In the genomic region with DNA sequence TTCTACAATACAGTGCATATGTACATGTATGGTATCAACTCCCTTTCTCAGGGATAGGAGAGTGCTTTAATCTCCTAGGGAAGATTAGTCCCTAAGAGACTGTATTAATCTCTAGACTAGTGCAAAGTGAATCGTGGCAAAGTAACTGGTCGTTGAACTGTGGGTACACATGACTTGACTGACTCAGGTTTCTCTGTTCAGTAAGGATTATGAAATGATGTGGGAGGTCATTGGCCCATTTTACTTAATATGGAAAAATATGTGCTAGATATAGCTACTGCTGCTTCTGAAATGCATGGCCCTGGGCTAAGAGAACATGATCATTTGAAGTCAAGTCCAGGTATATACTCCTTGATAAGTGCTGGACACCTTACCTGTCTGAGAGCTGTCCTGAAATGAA, we compare ENCODE assay signal across 27 mouse cellular contexts. TPM values are rescaled to one million over a fixed set of nuclear protein-coding genes. Genes with fewer than 3 reads are reported as not detected.
"Had no signal": no experiment of that assay in that cellular context is flagged by ENCODE, and none has a peak within 500 bp of the region (broad histone marks: within the 10 kb centered on the region; RNA-seq: fewer than 3 reads in every experiment).

No protein-coding gene starts in this region.

- H3K27me3 ChIP-seq: heart, embryonic 12.5 days; hindbrain, embryonic 13.5 days; hindbrain, embryonic 15.5 days; kidney, embryonic 15.5 days; limb, embryonic 13.5 days; limb, embryonic 15.5 days; liver, embryonic 13.5 days; liver, embryonic 15.5 days had no signal

- H3K36me3 ChIP-seq: liver, embryonic 15.5 days had no signal

- H3K4me2 ChIP-seq: heart, embryonic 12.5 days; hindbrain, embryonic 13.5 days; hindbrain, embryonic 15.5 days; kidney, embryonic 15.5 days; limb, embryonic 13.5 days; limb, embryonic 15.5 days; liver, embryonic 13.5 days; liver, embryonic 15.5 days had no signal

- H3K4me3 ChIP-seq: heart, embryonic 10.5 days; heart, embryonic 12.5 days; hindbrain, embryonic 13.5 days; hindbrain, embryonic 15.5 days; kidney, embryonic 15.5 days; limb, embryonic 13.5 days; limb, embryonic 15.5 days; liver, embryonic 13.5 days; liver, embryonic 15.5 days had no signal

- H3K9me3 ChIP-seq: heart, embryonic 10.5 days; heart, embryonic 12.5 days; hindbrain, embryonic 13.5 days; hindbrain, embryonic 15.5 days; kidney, embryonic 15.5 days; limb, embryonic 13.5 days; limb, embryonic 15.5 days; liver, embryonic 13.5 days; liver, embryonic 15.5 days had no signal

- ATAC-seq: hindbrain, postnatal 0 days had no signal

- H3K27ac ChIP-seq: heart, embryonic 10.5 days; hindbrain, embryonic 13.5 days; hindbrain, embryonic 15.5 days; hindbrain, postnatal 0 days; kidney, embryonic 15.5 days; kidney, postnatal 0 days; limb, embryonic 13.5 days; limb, embryonic 15.5 days; liver, embryonic 13.5 days; liver, embryonic 15.5 days had no signal

- DNase-seq: gastrocnemius, postnatal 14 days; gastrocnemius, postnatal 36 days; heart, adult 18-20 months; heart, postnatal 14 days; heart, postnatal 36 days; kidney, adult 11 months; kidney, adult 2 months; kidney, adult 9 months; kidney, postnatal 14 days; kidney, postnatal 36 days; layer of hippocampus, adult 9-11 months; layer of hippocampus, postnatal 36 days; left cerebral cortex, postnatal 4 days; liver, embryonic 13.5 days; lung, adult 18-20 months had no signal

- H3K9ac ChIP-seq: heart, embryonic 12.5 days; hindbrain, embryonic 13.5 days; hindbrain, embryonic 15.5 days; kidney, embryonic 15.5 days; limb, embryonic 13.5 days; limb, embryonic 15.5 days; liver, embryonic 13.5 days; liver, embryonic 15.5 days had no signal

- H3K4me1 ChIP-seq: hindbrain, embryonic 13.5 days; limb, embryonic 15.5 days had no signal

RNA-seq across cellular contexts. Expression of gene Gm12216, which starts 24.2 kb away (rescaled TPM):
- total RNA-seq: hindbrain, postnatal 0 days had no signal
- polyA plus RNA-seq: hindbrain, embryonic 11.5 days; limb, embryonic 11.5 days; liver, embryonic 15.5 days had no signal
